Mouse (Mus musculus): ENCODE data around the gene Gm10096. TPM values are rescaled to one million over a fixed set of nuclear protein-coding genes. Genes with fewer than 3 reads are reported as not detected.
"Not testable (repeated sequence)": the region's sequence is repeated elsewhere in the genome, so short reads cannot be mapped to it uniquely, and the experiment has no call there.

Gene Gm10096
- not detected for polyA plus RNA-seq (2017; shearing (Covaris generic))

DNA sequence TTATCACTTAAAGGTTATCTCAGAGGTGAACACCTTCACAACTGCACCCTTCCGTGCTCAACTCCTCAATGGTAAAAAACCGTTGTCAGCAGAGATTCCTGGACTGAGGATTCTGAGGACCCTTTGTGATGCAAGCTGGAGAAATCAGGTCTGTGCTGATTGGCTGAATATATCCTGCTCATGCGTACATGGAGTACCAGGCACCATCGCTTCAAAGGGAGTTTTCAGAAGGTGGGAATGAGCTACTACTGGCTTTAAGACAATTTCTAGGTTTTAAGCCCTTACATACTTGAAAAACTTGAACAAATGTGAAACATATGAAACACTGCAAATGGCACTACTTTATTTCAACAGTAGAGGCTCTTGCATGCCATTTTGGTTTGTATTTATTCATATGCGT, at the start of gene Gm10096:
Gene Gm10096 (minus strand): TSS at position 101 of the 400 bp plus-strand sequence.
- not testable (repeated sequence) for ATAC-seq
